Mouse (Mus musculus) cortical plate, adult 2 months (tissue): ENCODE data around the gene Olfr1044. TPM values are rescaled to one million over a fixed set of nuclear protein-coding genes. Genes with fewer than 3 reads are reported as not detected.

ENCODE experiments used
- H3K27ac ChIP-seq: fragments of 200-500 bp; 2 replicates; pipeline ENCODE4 v1.5.1; 2012; ENCODE audit warnings: low read length, control low read depth, inconsistent platforms; ENCODE audit not compliant: insufficient read depth
- H3K4me1 ChIP-seq: fragments of 200-500 bp; 2 replicates; pipeline ENCODE4 v1.6.1; 2011; ENCODE audit warnings: low read length; ENCODE audit not compliant: control insufficient read depth, insufficient read depth
- H3K4me3 ChIP-seq: fragments of 200-500 bp; 2 replicates; pipeline ENCODE4 v1.5.1; 2011; ENCODE audit warnings: mild to moderate bottlenecking, low read length, control low read depth; ENCODE audit not compliant: insufficient read depth
- CTCF ChIP-seq: fragments of 200-500 bp; IDR thresholded peaks from 2 replicates; pipeline ENCODE4 v1.5.1; 2011; ENCODE audit warnings: mild to moderate bottlenecking, control low read depth, low read length; ENCODE audit not compliant: insufficient read depth; ENCODE audit errors: extremely low read depth
- POLR2A ChIP-seq: fragments of 200-500 bp; IDR thresholded peaks from 2 replicates; pipeline ENCODE4 v1.6.1; 2011; ENCODE audit warnings: mild to moderate bottlenecking, low read length, control low read depth; ENCODE audit not compliant: insufficient read depth; ENCODE audit errors: extremely low read depth
- polyA plus RNA-seq: library from polyadenylated mRNA; depleted of rRNA; stranded (reverse); fragments of >200 nt; gene quantifications from 2 replicates; pipeline ENCODE4 v1.2.3, GENCODE M21; 2012; rRNA removed

Gene Olfr1044
- polyA plus RNA-seq, 1 experiment = not detected

- no peak within 1 kb of the TSS for H3K4me3 ChIP-seq
- no peak for TF ChIP-seq CTCF
- TF ChIP-seq POLR2A = no peak
- H3K27ac ChIP-seq = no peak within 1 kb of the TSS
- H3K4me1 ChIP-seq = no peaks in the 10 kb centered on the region
Observed at GRCm38 (mm10) chr2:86135828-86136227, 41.8 kb downstream of the Olfr1044 start, which contains the start of gene Olfr1039. Olfr1039 (minus strand) TSS chr2:86135928.

Other genes starting within 250 kb of the Olfr1044 start
- gene Olfr1028, start 227.4 kb downstream of the Olfr1044 start, polyA plus RNA-seq = not detected in 2 replicates
- gene Olfr1029, start 203.9 kb downstream of the Olfr1044 start, polyA plus RNA-seq = 0.06 TPM in 1 of 2 replicates, not detected in the other
- gene Olfr1030, start 198.5 kb downstream of the Olfr1044 start, polyA plus RNA-seq = not detected in 2 replicates
- gene Olfr1031, start 187.5 kb downstream of the Olfr1044 start, polyA plus RNA-seq = not detected in 2 replicates
- gene Olfr1032, start 172.3 kb downstream of the Olfr1044 start, polyA plus RNA-seq = not detected in 2 replicates
- gene Olfr1033, start 157.2 kb downstream of the Olfr1044 start, polyA plus RNA-seq = 0.13 and 0.17 TPM in 2 replicates
- gene Olfr1034, start 132.0 kb downstream of the Olfr1044 start, polyA plus RNA-seq = 0.02 TPM in 1 of 2 replicates, not detected in the other
- not detected in 2 replicates for gene Olfr1036, start 103.8 kb downstream of the Olfr1044 start, polyA plus RNA-seq
- gene Olfr1037, start 90.4 kb downstream of the Olfr1044 start, polyA plus RNA-seq = not detected in 2 replicates
- not detected in 2 replicates for gene Olfr1039, start 41.9 kb downstream of the Olfr1044 start, polyA plus RNA-seq
- gene Olfr1040, start 31.1 kb downstream of the Olfr1044 start, polyA plus RNA-seq = not detected in 2 replicates
- gene Olfr1042, start 16.0 kb downstream of the Olfr1044 start, polyA plus RNA-seq = not detected in 2 replicates
- not detected in 2 replicates for gene Olfr1043, start 10.3 kb downstream of the Olfr1044 start, polyA plus RNA-seq
- gene Olfr52, start 7.9 kb upstream of the Olfr1044 start, polyA plus RNA-seq = not detected in 2 replicates
- not detected in 2 replicates for gene Olfr1045, start 25.2 kb upstream of the Olfr1044 start, polyA plus RNA-seq
- gene Olfr1046, start 41.5 kb upstream of the Olfr1044 start, polyA plus RNA-seq = not detected in 2 replicates
- not detected in 2 replicates for gene Olfr1047, start 53.6 kb upstream of the Olfr1044 start, polyA plus RNA-seq
- not detected in 2 replicates for gene Olfr1048, start 62.5 kb upstream of the Olfr1044 start, polyA plus RNA-seq
- not detected in 2 replicates for gene Olfr1049, start 80.5 kb upstream of the Olfr1044 start, polyA plus RNA-seq
- not detected in 2 replicates for gene Olfr1051, start 101.3 kb upstream of the Olfr1044 start, polyA plus RNA-seq
- gene Olfr1052, start 114.6 kb upstream of the Olfr1044 start, polyA plus RNA-seq = not detected in 2 replicates
- gene Olfr1053, start 137.5 kb upstream of the Olfr1044 start, polyA plus RNA-seq = not detected in 2 replicates
- not detected in 2 replicates for gene Olfr1054, start 157.6 kb upstream of the Olfr1044 start, polyA plus RNA-seq
- gene Olfr1055, start 172.5 kb upstream of the Olfr1044 start, polyA plus RNA-seq = not detected in 2 replicates
- gene Olfr1056, start 184.6 kb upstream of the Olfr1044 start, polyA plus RNA-seq = not detected in 2 replicates
- not detected in 2 replicates for gene Olfr1057, start 200.6 kb upstream of the Olfr1044 start, polyA plus RNA-seq
- not detected in 2 replicates for gene Olfr1058, start 210.7 kb upstream of the Olfr1044 start, polyA plus RNA-seq
- not detected in 2 replicates for gene Olfr1061, start 236.2 kb upstream of the Olfr1044 start, polyA plus RNA-seq
- gene Olfr1062, start 248.9 kb upstream of the Olfr1044 start, polyA plus RNA-seq = not detected in 2 replicates